ENCODE assay signal across 31 mouse cellular contexts in genomic region chr10:19360446-19361300, GRCm38 (mm10). TPM values are rescaled to one million over a fixed set of nuclear protein-coding genes. Genes with fewer than 3 reads are reported as not detected.
DNase-seq lines count a peak whose midpoint lies in the region; ATAC-seq lines count a peak whose summit lies in the region.
"Had no signal": no experiment of that assay in that cellular context is flagged by ENCODE, and none has a peak within 500 bp of the region (broad histone marks: within the 10 kb centered on the region; RNA-seq: fewer than 3 reads in every experiment).

No protein-coding gene starts in this region.

- H3K27me3 ChIP-seq in midbrain, embryonic 11.5 days (ENCODE audit: control insufficient read depth, insufficient read depth, low read length): peaks cover 82% of the 10 kb centered on the region
- peaks cover 100% of the 10 kb centered on the region for H3K27me3 ChIP-seq in midbrain, embryonic 10.5 days (ENCODE audit: low read depth, poor library complexity, severe bottlenecking)
- H3K27me3 ChIP-seq in hindbrain, embryonic 13.5 days: peaks cover 97% of the 10 kb centered on the region
- peaks cover 78% of the 10 kb centered on the region for H3K27me3 ChIP-seq in neural tube, embryonic 11.5 days (ENCODE audit: control insufficient read depth, insufficient read depth, low read length)

- peak; percentile 18 for DNase-seq in CD4-positive, CD25-positive, alpha-beta regulatory T cell, adult 2 months (ENCODE audit: low read depth, low spot score)
- peak; percentile 92 for DNase-seq in midbrain, embryonic 11.5 days (ENCODE audit: low spot score, missing footprints)
- no peak for DNase-seq in midbrain, embryonic 10.5 days (ENCODE audit: low spot score)
- DNase-seq in neural tube, embryonic 11.5 days (ENCODE audit: low spot score): no peak
- no peak for DNase-seq in retina, embryonic 14.5 days (ENCODE audit: low spot score)
- no peak for DNase-seq in left cerebral cortex, postnatal 4 days
- DNase-seq: adrenal gland, adult 8-10 months; cerebellum, adult 9-10 months; forebrain, postnatal 0 days; heart, adult 18-20 months; heart, postnatal 36 days; kidney, adult 9 months; kidney, postnatal 25 days; right cerebral cortex, postnatal 25 days; thymus, adult 18-20 months; thymus, postnatal 4 days had no signal

- no peak overlapping the region for H3K9ac ChIP-seq in midbrain, embryonic 11.5 days (ENCODE audit: low read length)
- H3K9ac ChIP-seq in hindbrain, embryonic 13.5 days: no peak overlapping the region
- H3K9ac ChIP-seq in neural tube, embryonic 11.5 days (ENCODE audit: low read length): no peak overlapping the region
- H3K9ac ChIP-seq: forebrain, postnatal 0 days; intestine, embryonic 15.5 days; limb, embryonic 15.5 days; liver, embryonic 15.5 days; stomach, embryonic 15.5 days had no signal

- no peak overlapping the region for H3K4me3 ChIP-seq in midbrain, embryonic 11.5 days (ENCODE audit: low read depth, low read length)
- no peak overlapping the region for H3K4me3 ChIP-seq in midbrain, embryonic 10.5 days
- no peak overlapping the region for H3K4me3 ChIP-seq in hindbrain, embryonic 13.5 days
- no peak overlapping the region for H3K4me3 ChIP-seq in neural tube, embryonic 11.5 days (ENCODE audit: low read depth, low read length)
- H3K4me3 ChIP-seq: erythroblast, embryonic 14.5 days; intestine, embryonic 15.5 days; left cerebral cortex, adult 2 months; limb, embryonic 15.5 days; liver, embryonic 15.5 days; stomach, embryonic 15.5 days had no signal

- no peaks in the 10 kb centered on the region for H3K36me3 ChIP-seq in midbrain, embryonic 11.5 days (ENCODE audit: control insufficient read depth, insufficient read depth, low read length)
- H3K36me3 ChIP-seq in midbrain, embryonic 10.5 days: no peaks in the 10 kb centered on the region
- H3K36me3 ChIP-seq in hindbrain, embryonic 13.5 days: no peaks in the 10 kb centered on the region
- H3K36me3 ChIP-seq in neural tube, embryonic 11.5 days (ENCODE audit: control insufficient read depth, insufficient read depth, low read length): no peaks in the 10 kb centered on the region
- H3K36me3 ChIP-seq: intestine, embryonic 15.5 days; limb, embryonic 15.5 days; liver, embryonic 15.5 days; stomach, embryonic 15.5 days had no signal

- no peaks in the 10 kb centered on the region for H3K4me1 ChIP-seq in midbrain, embryonic 11.5 days (ENCODE audit: control insufficient read depth, insufficient read depth, low read length)
- peaks cover 36% of the 10 kb centered on the region for H3K4me1 ChIP-seq in midbrain, embryonic 10.5 days
- peaks cover 18% of the 10 kb centered on the region for H3K4me1 ChIP-seq in hindbrain, embryonic 13.5 days (replicated peaks)
- H3K4me1 ChIP-seq in neural tube, embryonic 11.5 days (ENCODE audit: control insufficient read depth, insufficient read depth, low read length): no peaks in the 10 kb centered on the region

- no peak overlapping the region for H3K27ac ChIP-seq in midbrain, embryonic 11.5 days (ENCODE audit: low read depth, low read length)
- no peak overlapping the region for H3K27ac ChIP-seq in midbrain, embryonic 10.5 days (replicated peaks)
- H3K27ac ChIP-seq in hindbrain, embryonic 13.5 days: no peak overlapping the region
- no peak overlapping the region for H3K27ac ChIP-seq in neural tube, embryonic 11.5 days (ENCODE audit: low read depth, low read length)
- H3K27ac ChIP-seq: intestine, embryonic 15.5 days; left cerebral cortex, adult 2 months; limb, embryonic 15.5 days; liver, embryonic 15.5 days; macrophage; stomach, embryonic 15.5 days had no signal

- H3K9me3 ChIP-seq in midbrain, embryonic 11.5 days (ENCODE audit: control insufficient read depth, low read length): no peaks in the 10 kb centered on the region
- no peaks in the 10 kb centered on the region for H3K9me3 ChIP-seq in midbrain, embryonic 10.5 days (replicated peaks)
- H3K9me3 ChIP-seq in hindbrain, embryonic 13.5 days: no peaks in the 10 kb centered on the region
- H3K9me3 ChIP-seq in neural tube, embryonic 11.5 days (ENCODE audit: control insufficient read depth, low read length): no peaks in the 10 kb centered on the region
- H3K9me3 ChIP-seq: intestine, embryonic 15.5 days; limb, embryonic 15.5 days; liver, embryonic 15.5 days; stomach, embryonic 15.5 days had no signal

- H3K4me2 ChIP-seq in midbrain, embryonic 11.5 days: no peak overlapping the region; the same call in 1 of the 2 replicates
- H3K4me2 ChIP-seq in hindbrain, embryonic 13.5 days: peak overlapping the region; percentile 17; the same call in 1 of the 2 replicates
- H3K4me2 ChIP-seq in neural tube, embryonic 11.5 days (ENCODE audit: low read depth): peak overlapping the region; percentile 14; the same call in 1 of the 2 replicates
- H3K4me2 ChIP-seq: intestine, embryonic 15.5 days; limb, embryonic 15.5 days; liver, embryonic 15.5 days; stomach, embryonic 15.5 days had no signal

- no peak for ATAC-seq in CD4-positive, CD25-positive, alpha-beta regulatory T cell, adult 4 months
- ATAC-seq in midbrain, embryonic 11.5 days (ENCODE audit: low FRiP score): no peak
- no peak for ATAC-seq in hindbrain, embryonic 13.5 days (ENCODE audit: low FRiP score)
- no peak for ATAC-seq in neural tube, embryonic 11.5 days (ENCODE audit: insufficient read depth, low FRiP score, low TSS enrichment)
- ATAC-seq: forebrain, postnatal 0 days; intestine, embryonic 15.5 days had no signal

- WGBS in midbrain, embryonic 11.5 days: 9% methylated on average over 3 of the region's 3 CpGs
- WGBS in midbrain, embryonic 10.5 days: 5% methylated on average over 3 of the region's 3 CpGs
- 22% methylated on average over 3 of the region's 3 CpGs for WGBS in hindbrain, embryonic 13.5 days
- 26% methylated on average over 3 of the region's 3 CpGs for WGBS in neural tube, embryonic 11.5 days

- intact Hi-C loops in left cerebral cortex, postnatal 4 days (cut with DNase I): no loop called here

RNA-seq across cellular contexts. Expression of gene Olig3, which starts 4.3 kb away (rescaled TPM):
- not detected for polyA plus RNA-seq in CD4-positive, CD25-positive, alpha-beta regulatory T cell, adult 4 months (2017; shearing (Covaris generic))
- 18.7 and 20.7 TPM in 2 replicates for polyA plus RNA-seq in midbrain, embryonic 11.5 days (2014; fragmentation: Nextera tagmentation; extraction: Ambion mirVana)
- polyA plus RNA-seq in midbrain, embryonic 10.5 days (2016; fragmentation: Nextera tagmentation; extraction: Ambion mirVana): 14.3 and 23.1 TPM in 2 replicates
- 14.5 and 29.9 TPM in 2 replicates for polyA plus RNA-seq in hindbrain, embryonic 13.5 days (2015; fragmentation: Nextera tagmentation; extraction: Ambion mirVana)
- polyA plus RNA-seq in neural tube, embryonic 11.5 days (2014; fragmentation: Nextera tagmentation; extraction: Ambion mirVana): 36.6 and 38.9 TPM in 2 replicates
- total RNA-seq in left cerebral cortex, postnatal 4 days (2021): not detected
- total RNA-seq: adrenal gland, adult 8-10 months; common myeloid progenitor, adult 5-6 weeks; forebrain, postnatal 0 days; heart, adult 18-20 months; heart, postnatal 36 days; layer of hippocampus, adult 8-10 months; left cerebral cortex, adult 2 months; monocyte, adult 5-6 weeks; neutrophil, adult 5-6 weeks had no signal
- polyA plus RNA-seq: erythroblast, embryonic 14.5 days; heart, embryonic 14.5 days; intestine, embryonic 15.5 days; limb, embryonic 15.5 days; liver, embryonic 15.5 days; lung, embryonic 16.5 days; macrophage had no signal

Comparison
In these comparisons a context has a peak if more than half of its experiments do, and no peak if none do; other contexts are left out.
1. DNase-seq: peak in CD4-positive, CD25-positive, alpha-beta regulatory T cell, adult 2 months (single experiment) and midbrain, embryonic 11.5 days (single experiment); none in midbrain, embryonic 10.5 days (single experiment), neural tube, embryonic 11.5 days (single experiment), retina, embryonic 14.5 days (single experiment) and left cerebral cortex, postnatal 4 days (single experiment).
2. RNA of gene Olig3, which starts 4.3 kb away (polyA plus RNA-seq): 36.6 to 38.9 TPM in neural tube, embryonic 11.5 days, 14.5 to 29.9 TPM in hindbrain, embryonic 13.5 days, 14.3 to 23.1 TPM in midbrain, embryonic 10.5 days and 18.7 to 20.7 TPM in midbrain, embryonic 11.5 days; not detected in CD4-positive, CD25-positive, alpha-beta regulatory T cell, adult 4 months; every median in the first group is over 10 times any median in the second.